Mouse (Mus musculus) liver, embryonic 14.5 days (tissue): ENCODE data around the gene Adh4.
"Not testable (repeated sequence)": the region's sequence is repeated elsewhere in the genome, so short reads cannot be mapped to it uniquely, and the experiment has no call there.

Experiments used
- CTCF ChIP-seq: IDR thresholded peaks from 2 replicates; pipeline ENCODE4 v1.5.1; 2016; ENCODE audit warnings: antibody characterized with exemption, low read depth, control low read depth
- EP300 ChIP-seq: IDR thresholded peaks from 2 replicates; pipeline ENCODE4 v1.6.1; 2016; ENCODE audit warnings: antibody characterized with exemption, low read depth

DNA sequence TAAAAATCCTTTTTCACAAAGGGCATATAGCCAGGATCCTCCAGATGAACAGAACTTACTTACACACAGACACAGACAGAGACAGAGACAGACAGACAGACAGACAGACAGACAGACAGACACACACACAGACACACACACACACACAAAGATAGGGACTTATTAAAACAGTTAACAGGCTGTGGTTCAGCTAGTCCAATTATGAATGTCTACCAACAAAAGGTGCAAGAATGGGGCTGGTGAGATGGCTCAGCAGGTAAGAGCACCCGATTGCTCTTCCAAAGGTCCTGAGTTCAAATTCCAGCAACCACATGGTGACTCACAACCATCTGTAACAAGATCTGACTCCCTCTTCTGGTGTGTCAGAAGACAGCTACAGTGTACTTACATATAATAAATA, 51.4 kb downstream of the Adh4 start:
- not testable (repeated sequence) for TF ChIP-seq CTCF, EP300
